Mouse (Mus musculus) adrenal gland, adult 2 months (tissue): ENCODE measurements at regions not wholly inside any gene's neighbourhood (a gene's known extent, or its start where the extent isn't known, plus 50 kb on each side); places are given as distances from the start of the nearest gene placed in this dataset.
A peak's percentile ranks its signal among the peaks of the same experiment; 100 is the strongest.

ENCODE experiments used
- DNase-seq: peaks from one replicate; pipeline ENCODE4 v3.0.0; 2021

GRCm38 (mm10) chr1:90398396-90398975 lies 194.7 kb downstream of the Ackr3 start:
- no peak for DNase-seq

GRCm38 (mm10) chr1:90403057-90403456 lies 199.3 kb downstream of the Ackr3 start:
- DNase-seq = no peak

DNA sequence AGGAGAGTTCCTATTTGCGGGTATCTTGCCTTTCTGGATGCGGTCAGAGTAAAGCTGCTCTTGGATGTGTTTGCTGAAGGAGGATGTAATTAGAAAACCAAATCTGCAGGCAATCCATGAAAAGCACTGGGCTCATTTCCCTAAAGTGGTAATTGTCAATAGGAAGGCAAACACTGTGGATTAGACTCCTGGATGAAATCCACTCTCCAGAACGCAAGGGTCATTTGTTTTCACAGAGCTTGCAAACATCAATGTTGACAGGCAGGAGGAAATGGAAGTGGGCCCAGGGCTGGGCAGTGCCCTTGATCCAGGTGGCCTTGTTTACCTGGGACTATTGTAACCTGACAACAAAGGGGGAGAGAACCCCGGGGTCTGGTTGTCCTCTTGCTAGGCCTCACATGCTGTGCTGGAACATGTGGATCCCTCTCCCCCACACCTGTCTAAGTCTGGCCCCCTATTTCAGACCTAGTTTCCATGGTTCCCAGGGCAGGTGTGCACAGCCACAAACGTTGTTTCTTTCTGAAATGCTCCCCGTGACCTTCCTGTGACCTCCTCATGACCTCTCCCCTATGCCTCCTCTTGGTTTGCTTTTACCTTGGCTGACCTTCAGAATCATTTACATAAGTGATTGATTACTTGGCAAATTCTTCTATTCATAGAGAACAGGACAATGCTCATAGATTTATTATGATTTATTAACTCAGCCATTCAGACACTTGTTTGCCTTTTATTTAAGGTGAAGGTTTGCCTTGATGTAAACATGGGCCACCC lies 197.9 kb upstream of the Cops8 start:
- no peak for DNase-seq

DNA sequence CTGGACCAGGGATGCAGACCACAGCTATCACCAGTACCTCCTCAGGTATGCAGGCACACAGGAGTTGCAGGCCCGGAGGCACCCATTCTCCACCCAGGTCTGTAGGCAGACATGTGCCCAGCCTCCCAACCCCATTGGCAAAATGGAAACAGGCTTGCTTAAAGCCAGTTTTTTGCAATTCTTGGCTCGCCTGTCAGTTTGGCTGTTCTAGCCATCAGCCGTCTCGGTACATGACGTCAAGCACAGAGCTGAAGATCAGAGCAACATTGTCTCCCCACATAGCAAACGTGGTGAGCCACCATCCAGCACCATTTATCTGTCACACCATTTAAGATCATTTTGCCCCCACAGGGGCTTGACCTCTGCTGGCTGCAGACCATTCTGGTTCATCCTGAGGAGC lies 196.1 kb upstream of the Cops8 start:
- peak; percentile 10 for DNase-seq

- no peak for DNase-seq
Measured at GRCm38 (mm10) chr1:90408504-90409215, 194.1 kb upstream of the Cops8 start.

GRCm38 (mm10) chr1:90409236-90409635 lies 193.5 kb upstream of the Cops8 start:
- no peak for DNase-seq

GRCm38 (mm10) chr1:90412511-90413045 lies 190.2 kb upstream of the Cops8 start:
- DNase-seq = peak; percentile 26

DNA sequence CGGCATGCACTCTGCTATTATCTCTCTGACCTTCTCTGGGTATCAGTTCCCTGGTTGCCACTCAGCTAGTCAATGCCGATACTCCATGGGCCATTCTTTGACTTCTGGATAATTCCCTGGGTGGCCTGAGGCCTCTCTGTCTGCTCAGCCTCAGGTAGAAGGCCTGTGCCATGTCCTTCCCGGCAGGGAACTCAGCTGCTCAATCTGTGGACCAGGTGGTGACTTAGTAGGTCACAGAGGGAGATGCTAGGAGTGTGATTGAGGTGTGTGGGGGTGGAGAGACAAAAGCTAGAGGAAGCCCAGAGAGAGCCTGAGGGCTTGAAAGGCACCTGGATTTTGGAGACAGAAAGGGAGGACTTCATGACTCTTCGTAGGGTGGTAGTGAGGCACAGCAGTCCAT lies 188.0 kb upstream of the Cops8 start:
- DNase-seq = no peak

- peak; percentile 30 for DNase-seq
Measured at GRCm38 (mm10) chr1:90424066-90424821, 178.5 kb upstream of the Cops8 start.

DNA sequence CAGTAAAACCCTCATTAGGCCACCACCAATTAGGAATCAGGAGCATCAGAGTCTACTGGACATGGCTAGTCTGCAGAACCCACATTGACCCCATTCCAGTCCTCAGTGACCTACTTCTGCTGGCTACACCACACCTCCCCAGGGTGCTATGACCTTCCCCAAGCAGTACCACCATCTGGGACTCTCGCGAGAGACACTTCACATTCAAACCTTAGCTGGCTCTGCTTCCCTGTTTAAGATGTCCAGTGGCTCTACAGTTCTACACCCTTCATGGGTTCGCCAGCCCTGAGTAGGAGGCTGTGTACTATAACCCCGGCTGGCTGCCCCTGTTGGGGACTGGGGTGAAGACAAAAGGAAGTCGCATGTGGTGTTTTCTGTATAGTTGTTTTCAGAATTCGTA lies 174.4 kb upstream of the Cops8 start:
- no peak for DNase-seq

- DNase-seq = peak; percentile 24
Measured at GRCm38 (mm10) chr1:90428774-90429173, 174.0 kb upstream of the Cops8 start.

- DNase-seq = no peak
Measured at GRCm38 (mm10) chr1:90430480-90430879, 172.3 kb upstream of the Cops8 start.

DNA sequence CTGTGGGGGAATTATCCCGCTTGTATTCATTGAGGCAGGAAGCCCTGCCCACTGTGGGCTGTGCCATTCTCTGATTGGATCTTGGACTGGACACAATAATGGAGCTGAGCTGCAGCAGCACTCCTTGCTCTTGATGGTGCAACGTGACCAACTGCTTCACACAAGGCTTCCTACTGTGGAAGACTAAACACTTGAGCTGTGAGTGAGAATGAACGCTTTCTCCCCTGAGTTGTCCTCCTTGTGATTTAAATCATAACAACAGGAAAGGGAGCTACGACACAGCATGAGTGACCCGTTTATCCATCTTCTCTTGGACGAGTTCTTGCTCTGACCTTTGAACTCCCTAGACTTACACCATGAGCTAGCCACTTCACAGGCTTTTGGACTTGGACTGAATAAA lies 171.0 kb upstream of the Cops8 start:
- DNase-seq = no peak

DNA sequence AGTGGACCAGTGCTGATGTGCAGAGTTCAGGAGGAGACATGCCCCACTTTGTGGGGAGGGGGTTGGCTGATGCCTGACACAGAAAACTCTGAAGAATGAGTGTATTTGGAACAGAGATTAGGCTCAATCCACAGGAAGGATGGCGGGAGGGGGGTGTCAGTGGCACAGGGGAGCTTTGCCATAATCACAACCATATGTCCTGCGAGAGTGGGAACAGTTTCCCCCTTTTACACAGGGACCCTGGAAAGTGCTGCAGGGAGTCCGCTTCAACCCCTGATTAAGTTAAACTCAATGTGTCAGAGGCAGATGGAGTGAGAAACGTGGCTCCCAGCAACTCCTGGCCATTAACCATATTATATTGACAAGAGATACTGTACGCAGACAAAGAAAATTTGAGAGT lies 168.9 kb upstream of the Cops8 start:
- no peak for DNase-seq

- no peak for DNase-seq
Measured at GRCm38 (mm10) chr1:90440638-90441037, 162.1 kb upstream of the Cops8 start.

DNA sequence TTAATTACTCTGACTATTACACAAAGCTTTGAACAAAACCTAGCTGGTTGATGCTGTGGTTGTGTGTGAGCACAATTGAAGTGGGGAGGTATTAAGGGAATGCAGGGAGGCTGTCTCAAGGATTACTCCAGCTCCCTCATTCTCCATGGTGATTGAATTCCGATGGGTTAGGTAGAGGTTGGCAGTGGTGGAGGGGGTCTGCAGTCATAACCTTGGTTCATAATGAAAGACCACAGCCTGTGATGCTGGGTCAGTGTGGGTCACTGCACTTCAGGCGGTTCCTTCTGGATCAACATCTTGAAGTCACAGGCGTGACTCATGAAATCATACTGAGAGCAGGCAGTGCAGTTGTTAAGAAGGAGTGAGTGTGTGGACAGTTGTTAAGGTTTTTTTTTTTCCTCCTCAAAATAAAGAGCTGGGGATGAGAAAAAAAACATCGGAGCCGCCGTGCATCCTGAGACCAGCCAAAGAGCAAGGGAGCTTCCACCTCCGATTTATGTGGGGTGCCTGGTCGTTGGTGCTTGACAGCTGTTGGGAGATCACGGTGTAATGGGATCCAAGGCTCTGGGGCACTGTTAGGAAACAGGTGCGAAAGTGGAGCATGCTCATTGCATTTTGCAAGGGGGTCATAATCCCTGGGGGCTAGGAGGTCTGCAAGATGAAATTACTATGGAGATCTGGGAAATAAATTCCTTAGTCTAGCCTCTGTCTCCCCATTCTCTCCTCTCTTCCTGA lies 161.5 kb upstream of the Cops8 start:
- DNase-seq = no peak

GRCm38 (mm10) chr1:90442250-90443240 lies 160.2 kb upstream of the Cops8 start:
- peak; percentile 8 for DNase-seq

GRCm38 (mm10) chr1:90449571-90450226 lies 153.1 kb upstream of the Cops8 start:
- DNase-seq = no peak

GRCm38 (mm10) chr1:90451942-90452557 lies 150.7 kb upstream of the Cops8 start:
- no peak for DNase-seq
